Mouse (Mus musculus) myocyte (in vitro differentiated cells): ENCODE data around the gene Hrh1.

Source experiments
- CEBPB ChIP-seq: IDR thresholded peaks from 2 replicates; pipeline ENCODE4 v1.6.1; 2011; ENCODE audit warnings: mild to moderate bottlenecking, moderate library complexity; ENCODE audit not compliant: poor library complexity, insufficient read depth, severe bottlenecking
- E2F4 ChIP-seq: IDR thresholded peaks from one replicate; pipeline ENCODE4 v1.6.1; 2011; ENCODE audit warnings: mild to moderate bottlenecking, control low read depth, moderate library complexity; ENCODE audit not compliant: insufficient read depth
- MAX ChIP-seq: IDR thresholded peaks from one replicate; pipeline ENCODE4 v1.6.1; 2011; ENCODE audit warnings: low read depth, mild to moderate bottlenecking, control low read depth
- MYOD1 ChIP-seq, 3 experiments: IDR thresholded peaks; one replicate each; pipeline ENCODE4 v1.6.1; 2011; ENCODE audit warnings: control low read depth in 2 of 3, low read depth in 2 of 3, mild to moderate bottlenecking in 2 of 3, moderate library complexity in 1 of 3; ENCODE audit not compliant: insufficient read length in 2 of 3, control insufficient read depth in 1 of 3
- MYOG ChIP-seq, 3 experiments: IDR thresholded peaks; one replicate each; pipeline ENCODE4 v1.6.1; 2011; ENCODE audit warnings: control low read depth in 2 of 3, low read depth in 2 of 3, mild to moderate bottlenecking in 2 of 3; ENCODE audit not compliant: insufficient read length in 2 of 3, control insufficient read depth in 1 of 3, insufficient read depth in 1 of 3
- POLR2A ChIP-seq: IDR thresholded peaks from one replicate; pipeline ENCODE4 v1.6.1; 2011; ENCODE audit warnings: low read depth, mild to moderate bottlenecking, control low read depth, moderate library complexity; ENCODE audit not compliant: insufficient read length
- POLR2AphosphoS2 ChIP-seq: IDR thresholded peaks from one replicate; pipeline ENCODE4 v1.6.1; 2011; ENCODE audit warnings: low read depth, control low read depth; ENCODE audit not compliant: insufficient read length
- REST ChIP-seq: IDR thresholded peaks from one replicate; pipeline ENCODE4 v1.6.1; 2011; ENCODE audit warnings: mild to moderate bottlenecking, control low read depth, moderate library complexity; ENCODE audit not compliant: insufficient read depth, insufficient read length
- SRF ChIP-seq: IDR thresholded peaks from one replicate; pipeline ENCODE4 v1.6.1; 2011; ENCODE audit warnings: low read depth; ENCODE audit not compliant: control insufficient read depth, insufficient read length
- TCF12 ChIP-seq: IDR thresholded peaks from one replicate; pipeline ENCODE4 v1.6.1; 2011; ENCODE audit warnings: mild to moderate bottlenecking, control low read depth; ENCODE audit not compliant: poor library complexity, insufficient read depth, severe bottlenecking
- TCF3 ChIP-seq: IDR thresholded peaks from one replicate; pipeline ENCODE4 v1.6.1; 2011; ENCODE audit warnings: low read depth, control low read depth; ENCODE audit not compliant: insufficient read length
- USF1 ChIP-seq: IDR thresholded peaks from one replicate; pipeline ENCODE4 v1.6.1; 2011; ENCODE audit warnings: low read depth, mild to moderate bottlenecking, control low read depth, moderate library complexity

DNA sequence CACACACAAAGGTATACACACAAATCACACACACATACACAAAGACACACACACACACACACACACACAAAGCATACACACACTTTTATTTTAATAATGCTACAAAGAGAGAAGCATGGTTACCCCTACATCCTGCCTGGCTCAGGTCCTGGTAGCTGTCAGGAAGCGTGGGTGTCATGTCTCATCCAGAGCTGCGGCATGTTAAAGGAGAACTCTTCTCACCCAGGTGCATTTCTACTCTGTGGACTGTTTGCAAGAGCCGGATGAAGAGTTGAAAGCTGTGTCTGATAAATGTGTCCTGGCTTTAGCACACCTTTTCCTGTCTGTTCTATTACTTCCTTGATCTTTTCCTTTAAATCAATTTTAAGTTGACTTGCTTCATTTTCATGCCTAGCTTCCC, 47.2 kb downstream of the Hrh1 start:
- no peak for TF ChIP-seq MAX
- no peak for TF ChIP-seq POLR2A
- TF ChIP-seq MYOD1 (IDR thresholded peaks at IDR 0.05; ENCODE audit: control insufficient read depth in 1 of 3, insufficient read length in 2 of 3, low read depth in 2 of 3): no peak
- no peak for TF ChIP-seq TCF3
- no peak for TF ChIP-seq REST
- TF ChIP-seq USF1: no peak
- no peak for TF ChIP-seq E2F4
- no peak for TF ChIP-seq TCF12
- TF ChIP-seq CEBPB: no peak
- TF ChIP-seq MYOG (IDR thresholded peaks at IDR 0.05; ENCODE audit: control insufficient read depth in 1 of 3, insufficient read depth in 1 of 3, insufficient read length in 2 of 3, low read depth in 2 of 3): no peak
- no peak for TF ChIP-seq POLR2AphosphoS2
- no peak for TF ChIP-seq SRF
